Mouse (Mus musculus) liver, embryonic 16.5 days (tissue): ENCODE data around the gene Dhtkd1. TPM values are rescaled to one million over a fixed set of nuclear protein-coding genes. Genes with fewer than 3 reads are reported as not detected.
"Not testable (repeated sequence)": the region's sequence is repeated elsewhere in the genome, so short reads cannot be mapped to it uniquely, and the experiment has no call there.

ENCODE experiments used
- ATAC-seq: fragments of 200-750 bp; cut with Nextera tagmentation; 2 replicates; pipeline ENCODE4 v1.8.0; 2017; ENCODE audit warnings: low read depth, mild to moderate bottlenecking, moderate number of reproducible peaks, moderate library complexity
- H3K27ac ChIP-seq: fragments of 300-500 bp; sonication (generic); 2 replicates; pipeline ENCODE4 v1.5.1; 2014; ENCODE audit warnings: mild to moderate bottlenecking, low read length
- H3K27me3 ChIP-seq: fragments of 300-500 bp; sonication (generic); 2 replicates; pipeline ENCODE4 v1.6.1; 2014; ENCODE audit warnings: low read depth, low read length, mixed read lengths; ENCODE audit not compliant: control insufficient read depth, insufficient read depth
- H3K36me3 ChIP-seq: fragments of 300-500 bp; sonication (generic); 2 replicates; pipeline ENCODE4 v1.6.1; 2014; ENCODE audit warnings: mild to moderate bottlenecking; ENCODE audit not compliant: control insufficient read depth, insufficient read depth
- H3K4me1 ChIP-seq: fragments of 300-500 bp; sonication (generic); 2 replicates; pipeline ENCODE4 v1.6.1; 2014; ENCODE audit warnings: low read depth, low read length, mixed read lengths; ENCODE audit not compliant: control insufficient read depth
- H3K4me2 ChIP-seq: fragments of 300-500 bp; sonication (generic); 2 replicates; pipeline ENCODE4 v1.6.1; 2014; ENCODE audit warnings: low read depth, low read length, mixed read lengths
- H3K4me3 ChIP-seq: fragments of 300-500 bp; sonication (generic); 2 replicates; pipeline ENCODE4 v1.5.1; 2014; ENCODE audit warnings: low read depth, mild to moderate bottlenecking, low read length
- H3K9ac ChIP-seq: fragments of 300-500 bp; sonication (generic); 2 replicates; pipeline ENCODE4 v1.6.1; 2014; ENCODE audit warnings: low read depth, low read length
- H3K9me3 ChIP-seq: fragments of 300-500 bp; sonication (generic); replicated peaks from 2 replicates; pipeline ENCODE4 v1.6.1; 2016; ENCODE audit warnings: low read length; ENCODE audit not compliant: control insufficient read depth
- WGBS: fragments of 180-500 bp; shearing (Covaris S2); extraction: QIAGEN DNeasy Blood & Tissue Kit; methylation state at CpG from one replicate; pipeline ENCODE4 v1.1.7; 2014; ENCODE audit not compliant: insufficient replicate concordance; 5-methylcytosine and 5-hydroxymethylcytosine counted together
- polyA plus RNA-seq: library from polyadenylated mRNA; unstranded; fragments of >200 nt; fragmentation: Nextera tagmentation; extraction: Ambion mirVana; gene quantifications from 2 replicates; pipeline ENCODE4 v1.2.1, GENCODE M21; 2015

Gene Dhtkd1
- polyA plus RNA-seq, result 4.6 and 5.7 TPM in 2 replicates

GRCm38 (mm10) chr2:5942416-5943032 lies at the start of gene Dhtkd1:
TSS of gene Dhtkd1 (minus strand) at chr2:5942792.
- Histone ChIP-seq H3K4me3 (peak within 1 kb of the TSS; percentile 74), H3K27me3 (no peaks in the 10 kb centered on the region), H3K36me3 (no peaks in the 10 kb centered on the region), H3K4me1 (peaks cover 22% of the 10 kb centered on the region), H3K4me2 (peak within 1 kb of the TSS; percentile 81), H3K9me3 (no peaks in the 10 kb centered on the region), H3K9ac (peak within 1 kb of the TSS; percentile 69), H3K27ac (peak within 1 kb of the TSS; percentile 53)
- peak; percentile 89 for ATAC-seq
- under 1% methylated on average over 36 of the region's 36 CpGs for WGBS

GRCm38 (mm10) chr2:5977532-5977931 lies 34.9 kb upstream of the Dhtkd1 start:
- Histone ChIP-seq H3K4me1 (no peaks in the 10 kb centered on the region), H3K4me3 (no peak overlapping the region), H3K36me3 (peaks cover 13% of the 10 kb centered on the region), H3K27me3 (no peaks in the 10 kb centered on the region), H3K9ac (no peak overlapping the region), H3K9me3 (no peaks in the 10 kb centered on the region), H3K4me2 (no peak overlapping the region), H3K27ac (no peak overlapping the region)
- no peak for ATAC-seq
- WGBS, result 78% methylated on average over 4 of the region's 4 CpGs

GRCm38 (mm10) chr2:5970629-5971028 lies 28.0 kb upstream of the Dhtkd1 start:
- H3K27me3 ChIP-seq, H3K4me2 ChIP-seq, H3K9me3 ChIP-seq, ATAC-seq, H3K4me1 ChIP-seq, H3K36me3 ChIP-seq, H3K4me3 ChIP-seq, H3K27ac ChIP-seq, H3K9ac ChIP-seq: not testable (repeated sequence)
- WGBS, result 88% methylated on average over 3 of the region's 3 CpGs

DNA sequence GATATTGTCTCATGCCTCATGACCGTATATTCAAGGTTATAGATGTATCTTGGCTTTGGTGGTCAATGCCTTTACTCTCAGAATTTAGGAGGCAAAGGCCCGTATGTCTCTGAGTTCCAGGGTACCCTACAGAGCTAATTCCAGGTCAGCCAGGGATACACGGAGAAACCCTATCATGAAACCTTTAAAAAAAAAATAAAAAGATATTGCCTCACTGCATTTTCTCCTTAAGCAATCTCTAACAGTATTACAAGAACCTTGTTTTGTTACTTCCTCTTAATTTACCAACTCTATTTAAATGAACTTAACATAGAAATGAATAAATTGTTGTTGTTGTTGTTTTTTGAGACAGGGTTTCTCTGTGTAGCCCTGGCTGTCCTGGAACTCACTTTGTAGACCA lies 23.4 kb upstream of the Dhtkd1 start:
- H3K4me1 ChIP-seq, result no peaks in the 10 kb centered on the region
- no peak overlapping the region for H3K9ac ChIP-seq
- 79% methylated on average over 3 of the region's 3 CpGs for WGBS
- H3K9me3 ChIP-seq, result no peaks in the 10 kb centered on the region
- ATAC-seq, result no peak
- H3K27ac ChIP-seq, result no peak overlapping the region
- no peaks in the 10 kb centered on the region for H3K27me3 ChIP-seq
- H3K4me3 ChIP-seq, result no peak overlapping the region
- H3K36me3 ChIP-seq, result peaks cover 10% of the 10 kb centered on the region
- H3K4me2 ChIP-seq, result no peak overlapping the region

DNA sequence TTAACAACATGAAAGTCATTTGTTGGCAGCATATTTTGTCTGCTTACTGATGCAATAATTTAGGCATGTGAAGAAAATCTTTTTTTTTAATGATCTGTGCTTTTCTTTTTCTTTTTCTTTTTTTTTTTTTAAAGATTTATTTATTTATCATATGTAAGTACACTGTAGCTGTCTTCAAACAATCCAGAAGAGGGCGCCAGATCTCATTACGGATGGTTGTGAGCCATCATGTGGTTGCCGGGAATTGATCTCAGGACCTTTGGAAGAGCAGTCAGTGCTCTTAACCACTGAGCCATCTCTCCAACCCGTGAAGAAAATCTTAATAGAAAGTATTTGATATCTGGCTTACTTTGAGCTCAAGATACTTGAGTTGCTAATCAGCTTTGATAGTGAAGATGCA lies 21.1 kb upstream of the Dhtkd1 start:
- 69% methylated on average over 4 of the region's 4 CpGs for WGBS
- H3K36me3 ChIP-seq, result peaks cover 13% of the 10 kb centered on the region
- not testable (repeated sequence) for H3K27me3 ChIP-seq, H3K9me3 ChIP-seq, H3K4me2 ChIP-seq, H3K27ac ChIP-seq, H3K4me1 ChIP-seq, H3K4me3 ChIP-seq, H3K9ac ChIP-seq, ATAC-seq

DNA sequence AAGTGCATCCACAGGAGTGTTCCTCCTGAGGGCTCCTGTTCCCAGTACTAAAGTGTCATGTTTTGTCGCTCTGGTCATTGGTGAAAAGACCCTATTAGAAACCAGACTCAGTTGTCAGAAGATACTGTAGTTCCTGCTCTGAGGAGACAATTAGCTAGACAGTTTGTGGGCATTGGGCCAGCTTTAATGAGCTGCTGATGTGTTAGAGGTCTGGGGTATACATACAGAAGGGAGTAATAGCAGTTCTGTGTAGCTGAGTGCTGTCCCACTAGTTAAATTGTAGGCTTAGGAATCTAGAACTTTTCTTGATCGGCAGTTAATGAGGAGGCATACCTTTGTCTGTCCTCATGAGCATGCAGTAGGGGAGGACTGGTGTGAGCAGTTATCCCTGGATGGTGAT lies 19.7 kb upstream of the Dhtkd1 start:
- no peaks in the 10 kb centered on the region for H3K4me1 ChIP-seq
- no peak overlapping the region for H3K27ac ChIP-seq
- no peaks in the 10 kb centered on the region for H3K27me3 ChIP-seq
- ATAC-seq, result no peak
- WGBS, result 74% methylated on average over 2 of the region's 2 CpGs
- H3K9me3 ChIP-seq, result no peaks in the 10 kb centered on the region
- H3K9ac ChIP-seq, result no peak overlapping the region
- no peak overlapping the region for H3K4me3 ChIP-seq
- H3K4me2 ChIP-seq, result no peak overlapping the region
- H3K36me3 ChIP-seq, result peaks cover 17% of the 10 kb centered on the region

DNA sequence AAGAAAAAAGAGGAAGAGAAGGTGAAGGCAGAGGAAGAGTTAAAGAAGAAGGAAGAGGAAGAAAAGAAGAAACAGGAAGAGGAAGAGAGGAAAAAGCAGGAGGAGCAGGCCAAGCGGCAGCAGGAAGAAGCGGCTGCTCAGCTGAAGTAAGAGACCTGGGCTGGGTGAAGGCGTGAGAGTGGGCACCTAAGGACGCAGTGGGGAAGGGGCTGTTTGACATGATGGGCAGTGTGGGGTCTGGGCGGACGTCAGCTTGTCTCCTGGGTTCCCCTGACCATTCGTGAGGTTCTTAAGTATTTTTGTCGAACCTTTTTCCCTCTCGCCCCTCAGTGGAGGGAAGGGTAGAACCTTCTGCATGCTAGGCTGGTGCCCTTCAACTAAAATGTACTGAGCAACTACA lies 15.1 kb upstream of the Dhtkd1 start:
- Histone ChIP-seq H3K9ac (no peak overlapping the region), H3K4me2 (no peak overlapping the region), H3K4me3 (no peak overlapping the region), H3K36me3 (peaks cover 14% of the 10 kb centered on the region), H3K27me3 (no peaks in the 10 kb centered on the region), H3K9me3 (no peaks in the 10 kb centered on the region), H3K27ac (no peak overlapping the region), H3K4me1 (peaks cover 6% of the 10 kb centered on the region)
- 79% methylated on average over 9 of the region's 9 CpGs for WGBS
- ATAC-seq, result no peak

- Histone ChIP-seq H3K27me3 (no peaks in the 10 kb centered on the region), H3K4me1 (peaks cover 13% of the 10 kb centered on the region), H3K9ac (peak overlapping the region; percentile 97), H3K4me2 (peak overlapping the region; percentile 86), H3K36me3 (no peaks in the 10 kb centered on the region), H3K9me3 (no peaks in the 10 kb centered on the region), H3K4me3 (peak overlapping the region; percentile 99), H3K27ac (peak overlapping the region; percentile 89)
- ATAC-seq, result peak; percentile 46
- under 1% methylated on average over 46 of the region's 46 CpGs for WGBS
Measured at GRCm38 (mm10) chr2:5951621-5952211, 9.1 kb upstream of the Dhtkd1 start.

GRCm38 (mm10) chr2:5950766-5951595 lies 8.4 kb upstream of the Dhtkd1 start, which contains the start of gene Upf2:
TSS of gene Upf2 (plus strand) at chr2:5951469.
- H3K4me2 ChIP-seq, result peak within 1 kb of the TSS; percentile 86
- under 1% methylated on average over 47 of the region's 54 CpGs for WGBS
- no peaks in the 10 kb centered on the region for H3K9me3 ChIP-seq
- H3K4me1 ChIP-seq, result peaks cover 18% of the 10 kb centered on the region
- H3K9ac ChIP-seq, result peak within 1 kb of the TSS; percentile 97
- no peaks in the 10 kb centered on the region for H3K36me3 ChIP-seq
- no peaks in the 10 kb centered on the region for H3K27me3 ChIP-seq
- H3K27ac ChIP-seq, result peak within 1 kb of the TSS; percentile 89
- peak within 1 kb of the TSS; percentile 99 for H3K4me3 ChIP-seq
- peak; percentile 93 for ATAC-seq
